Mouse (Mus musculus) limb, embryonic 10.5 days (tissue): ENCODE results near the gene Olfr467. TPM values are rescaled to one million over a fixed set of nuclear protein-coding genes. Genes with fewer than 3 reads are reported as not detected.

Experiments used
- polyA plus RNA-seq: library from polyadenylated mRNA; unstranded; fragments of >200 nt; fragmentation: Nextera tagmentation; extraction: Ambion mirVana; gene quantifications from 2 replicates; pipeline ENCODE4 v1.2.1, GENCODE M21; 2016

The Olfr467 gene
- polyA plus RNA-seq, 1 experiment from 2014 or later: not detected

Other genes with a start within 250 kb of the Olfr467 start
- 9.7 and 22.3 TPM in 2 replicates for gene Olfml1, start 244.8 kb upstream of the Olfr467 start, polyA plus RNA-seq
- gene Ppfibp2, start 217.1 kb upstream of the Olfr467 start, polyA plus RNA-seq: 22.0 and 24.9 TPM in 2 replicates
- gene 5330417H12Rik, start 187.1 kb upstream of the Olfr467 start, polyA plus RNA-seq: not detected in 2 replicates
- 0.23 and 0.30 TPM in 2 replicates for gene Cyb5r2, start 54.2 kb upstream of the Olfr467 start, polyA plus RNA-seq
- gene Ovch2, start 11.1 kb upstream of the Olfr467 start, polyA plus RNA-seq: not detected in 2 replicates
- gene Olfr469, start 13.3 kb downstream of the Olfr467 start, polyA plus RNA-seq: not detected in 2 replicates
- gene Olfr470, start 35.2 kb downstream of the Olfr467 start, polyA plus RNA-seq: not detected in 2 replicates
- not detected in 2 replicates for gene Olfr472, start 85.6 kb downstream of the Olfr467 start, polyA plus RNA-seq
- not detected in 2 replicates for gene Olfr473, start 118.2 kb downstream of the Olfr467 start, polyA plus RNA-seq
- gene Olfr474, start 142.4 kb downstream of the Olfr467 start, polyA plus RNA-seq: not detected in 2 replicates
- gene Olfr476, start 152.5 kb downstream of the Olfr467 start, polyA plus RNA-seq: not detected in 2 replicates
- not detected in 2 replicates for gene Olfr477, start 174.4 kb downstream of the Olfr467 start, polyA plus RNA-seq
- gene Olfr478, start 221.7 kb downstream of the Olfr467 start, polyA plus RNA-seq: not detected in 2 replicates
- gene Olfr479, start 238.4 kb downstream of the Olfr467 start, polyA plus RNA-seq: not detected in 2 replicates